Mouse (Mus musculus) intestine, embryonic 16.5 days (tissue): Measurements from ENCODE around the gene Tab1. TPM values are rescaled to one million over a fixed set of nuclear protein-coding genes. Genes with fewer than 3 reads are reported as not detected.
A peak's percentile ranks its signal among the peaks of the same experiment; 100 is the strongest.

Experiments
- ATAC-seq: fragments of 200-750 bp; cut with Nextera tagmentation; 2 replicates; pipeline ENCODE4 v1.8.0; 2017; ENCODE audit warnings: moderate TSS enrichment, moderate library complexity
- H3K27ac ChIP-seq: fragments of 300-500 bp; sonication (generic); 2 replicates; pipeline ENCODE4 v1.5.1; 2014; ENCODE audit warnings: mild to moderate bottlenecking, low read length
- H3K27me3 ChIP-seq: fragments of 300-500 bp; sonication (generic); replicated peaks from 2 replicates; pipeline ENCODE4 v1.6.1; 2014; ENCODE audit warnings: low read length, control low read depth, mixed read lengths; ENCODE audit not compliant: control insufficient read depth, insufficient read depth
- H3K36me3 ChIP-seq: fragments of 300-500 bp; sonication (generic); 2 replicates; pipeline ENCODE4 v1.6.1; 2014; ENCODE audit warnings: low read length, control low read depth; ENCODE audit not compliant: control insufficient read depth, insufficient read depth
- H3K4me1 ChIP-seq: fragments of 300-500 bp; sonication (generic); 2 replicates; pipeline ENCODE4 v1.6.1; 2014; ENCODE audit warnings: low read length, control low read depth, mixed read lengths; ENCODE audit not compliant: control insufficient read depth, insufficient read depth
- H3K4me2 ChIP-seq: fragments of 300-500 bp; sonication (generic); 2 replicates; pipeline ENCODE4 v1.6.1; 2014; ENCODE audit warnings: low read depth, low read length, control low read depth
- H3K4me3 ChIP-seq: fragments of 300-500 bp; sonication (generic); 2 replicates; pipeline ENCODE4 v1.5.1; 2014; ENCODE audit warnings: mild to moderate bottlenecking, low read length
- H3K9ac ChIP-seq: fragments of 300-500 bp; sonication (generic); 2 replicates; pipeline ENCODE4 v1.6.1; 2014; ENCODE audit warnings: low read depth, low read length
- H3K9me3 ChIP-seq: fragments of 300-500 bp; sonication (generic); 2 replicates; pipeline ENCODE4 v1.6.1; 2016; ENCODE audit warnings: low read length, control low read depth; ENCODE audit not compliant: control insufficient read depth
- WGBS: fragments of 180-500 bp; shearing (Covaris S2); extraction: QIAGEN DNeasy Blood & Tissue Kit; methylation state at CpG from one replicate; pipeline ENCODE4 v1.1.7; 2014; 5-methylcytosine and 5-hydroxymethylcytosine counted together
- polyA plus RNA-seq: library from polyadenylated mRNA; unstranded; fragments of >200 nt; fragmentation: Nextera tagmentation; extraction: Ambion mirVana; gene quantifications from 2 replicates; pipeline ENCODE4 v1.2.1, GENCODE M21; 2015

The Tab1 gene
- polyA plus RNA-seq, 1 experiment from 2014 or later, result 29.6 TPM

DNA sequence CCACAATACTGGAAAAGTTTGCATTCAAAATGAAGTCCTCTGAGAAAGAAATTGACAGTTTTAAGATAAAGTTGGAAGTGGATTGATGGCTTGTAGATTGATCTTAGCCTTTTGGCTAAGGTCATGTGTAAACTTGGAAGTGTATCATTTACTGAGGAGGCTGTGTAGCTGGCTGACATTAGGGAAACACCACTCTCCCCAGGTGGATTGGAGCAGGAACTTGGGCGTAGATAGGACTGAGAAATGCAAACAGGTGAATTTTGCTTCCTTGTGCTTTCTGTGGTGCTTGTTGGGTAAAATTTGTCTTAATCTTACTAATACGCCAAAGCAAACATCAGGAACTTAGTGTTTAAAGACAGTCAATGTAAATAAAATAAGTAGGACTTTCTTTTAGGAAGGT is 7.4 kb downstream of the Tab1 start:
- 78% methylated on average over 2 of the region's 2 CpGs for WGBS
- Histone ChIP-seq H3K9ac (no peak overlapping the region), H3K36me3 (peaks cover 8% of the 10 kb centered on the region), H3K4me2 (no peak overlapping the region), H3K4me3 (no peak overlapping the region), H3K27ac (0 out of 2 replicates have a peak overlapping the region, but pooled peaks have one; percentile 6), H3K27me3 (no peaks in the 10 kb centered on the region), H3K9me3 (no peaks in the 10 kb centered on the region), H3K4me1 (peaks cover 27% of the 10 kb centered on the region)
- ATAC-seq, result 0 out of 2 replicates have a peak, but pooled peaks have one; percentile 25

DNA sequence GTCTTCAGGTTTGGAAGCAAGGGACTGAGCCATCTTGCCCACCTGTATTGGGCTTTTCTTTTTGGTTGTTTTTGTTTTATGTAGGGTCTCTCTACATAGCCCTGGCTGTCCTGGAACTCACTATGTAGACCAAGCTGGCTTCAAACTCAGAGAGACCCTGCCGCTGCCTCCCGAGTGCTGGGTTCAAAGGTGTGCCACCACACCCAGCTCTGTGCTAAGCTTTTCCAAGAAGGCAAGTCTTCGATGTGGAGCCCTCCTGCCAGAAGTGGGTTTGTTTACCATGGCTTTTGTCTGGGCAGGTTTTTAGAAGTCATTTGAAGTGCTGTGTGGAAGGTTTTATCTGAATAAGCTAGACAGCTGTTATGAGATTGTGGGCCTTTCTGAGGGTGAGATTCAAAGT is 8.0 kb downstream of the Tab1 start:
- Histone ChIP-seq H3K36me3 (peaks cover 8% of the 10 kb centered on the region), H3K27ac (0 out of 2 replicates have a peak overlapping the region, but pooled peaks have one; percentile 17)
- WGBS, result 67% methylated on average over 3 of the region's 3 CpGs

DNA sequence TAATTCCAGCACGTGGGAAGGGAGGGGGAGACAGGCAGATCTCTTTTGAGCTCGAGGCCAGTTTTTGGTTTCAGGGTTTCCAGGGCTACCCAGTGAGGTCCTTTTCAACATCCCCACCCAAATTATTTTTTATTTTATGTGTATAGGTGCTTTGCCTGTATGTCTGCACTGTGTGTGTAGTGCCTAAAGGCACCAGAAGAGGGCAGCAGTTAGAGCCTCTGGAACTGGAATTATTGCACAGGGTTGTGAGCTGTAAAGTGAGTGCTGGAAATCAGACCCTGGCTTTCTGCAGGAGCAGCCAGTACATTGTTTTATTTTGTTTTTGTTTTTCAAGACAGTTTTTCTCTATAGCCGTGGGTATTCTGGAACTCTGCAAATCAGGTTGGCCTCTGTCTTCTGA is 9.2 kb downstream of the Tab1 start:
- Histone ChIP-seq H3K27ac (no peak overlapping the region), H3K4me3 (no peak overlapping the region), H3K27me3 (no peaks in the 10 kb centered on the region), H3K4me1 (peaks cover 18% of the 10 kb centered on the region; the same call in 1 of the 2 replicates), H3K36me3 (peaks cover 6% of the 10 kb centered on the region), H3K4me2 (no peak overlapping the region), H3K9me3 (no peaks in the 10 kb centered on the region), H3K9ac (no peak overlapping the region)
- over 99% methylated on average over 3 of the region's 3 CpGs for WGBS
- no peak for ATAC-seq

More for the DNA sequence above, 8.0 kb downstream of the Tab1 start:
- H3K9me3 ChIP-seq, result no peaks in the 10 kb centered on the region
- peaks cover 26% of the 10 kb centered on the region for H3K4me1 ChIP-seq
- peak; percentile 41; the same call in 1 of the 2 replicates for ATAC-seq
- no peak overlapping the region for H3K4me3 ChIP-seq
- H3K4me2 ChIP-seq, result no peak overlapping the region
- no peak overlapping the region for H3K9ac ChIP-seq
- no peaks in the 10 kb centered on the region for H3K27me3 ChIP-seq

DNA sequence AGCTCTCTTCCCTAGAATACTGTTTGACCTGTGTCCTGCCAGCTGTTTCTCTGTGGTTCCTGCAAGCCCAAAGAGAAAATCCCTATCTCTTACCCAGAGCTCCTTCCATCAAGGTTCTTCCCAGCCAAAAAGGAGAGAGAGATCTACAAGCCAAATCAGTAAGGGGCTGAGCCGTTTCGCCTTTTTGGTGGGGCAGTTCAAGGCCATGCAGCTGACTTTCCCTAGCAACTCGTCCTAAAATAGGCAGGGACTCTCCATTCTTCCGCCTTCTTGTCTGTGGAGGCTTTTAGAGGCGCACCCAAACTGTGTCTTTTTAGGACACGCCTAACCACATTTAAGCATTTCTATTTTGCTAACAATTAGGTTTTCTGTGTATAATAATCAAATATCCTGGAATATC is 10.8 kb downstream of the Tab1 start:
- ATAC-seq, result no peak
- peaks cover 6% of the 10 kb centered on the region; the same call in 1 of the 2 replicates for H3K4me1 ChIP-seq
- H3K9me3 ChIP-seq, result no peaks in the 10 kb centered on the region
- H3K27ac ChIP-seq, result no peak overlapping the region
- 92% methylated on average over 6 of the region's 6 CpGs for WGBS
- peaks cover 5% of the 10 kb centered on the region; the same call in 1 of the 2 replicates for H3K36me3 ChIP-seq
- H3K4me3 ChIP-seq, result no peak overlapping the region
- H3K4me2 ChIP-seq, result no peak overlapping the region
- H3K27me3 ChIP-seq, result no peaks in the 10 kb centered on the region
- no peak overlapping the region for H3K9ac ChIP-seq

DNA sequence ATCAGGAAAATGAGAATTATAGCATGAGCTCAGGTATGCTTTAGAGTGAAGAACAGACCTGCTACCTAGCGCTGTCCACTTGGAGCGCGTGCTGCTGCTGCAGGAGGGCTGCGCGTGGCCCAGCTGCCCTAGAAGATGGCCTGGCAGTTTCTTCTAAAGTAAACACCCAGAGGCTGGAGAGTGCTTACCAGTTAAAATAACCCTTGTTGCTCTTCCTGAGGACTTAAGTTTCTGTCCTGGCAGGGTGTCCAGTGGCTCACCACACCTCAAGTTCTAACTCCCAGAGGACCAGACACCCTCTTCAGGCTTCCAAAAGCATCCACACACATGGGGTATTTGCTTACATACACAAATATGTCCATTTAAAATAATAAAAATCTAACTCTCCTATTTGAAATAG is 12.5 kb downstream of the Tab1 start:
- Histone ChIP-seq H3K36me3 (peaks cover 5% of the 10 kb centered on the region; the same call in 1 of the 2 replicates), H3K4me1 (no peaks in the 10 kb centered on the region), H3K27ac (no peak overlapping the region), H3K27me3 (no peaks in the 10 kb centered on the region), H3K9ac (no peak overlapping the region), H3K9me3 (no peaks in the 10 kb centered on the region), H3K4me3 (no peak overlapping the region), H3K4me2 (no peak overlapping the region)
- WGBS, result 70% methylated on average over 5 of the region's 5 CpGs
- ATAC-seq, result no peak

DNA sequence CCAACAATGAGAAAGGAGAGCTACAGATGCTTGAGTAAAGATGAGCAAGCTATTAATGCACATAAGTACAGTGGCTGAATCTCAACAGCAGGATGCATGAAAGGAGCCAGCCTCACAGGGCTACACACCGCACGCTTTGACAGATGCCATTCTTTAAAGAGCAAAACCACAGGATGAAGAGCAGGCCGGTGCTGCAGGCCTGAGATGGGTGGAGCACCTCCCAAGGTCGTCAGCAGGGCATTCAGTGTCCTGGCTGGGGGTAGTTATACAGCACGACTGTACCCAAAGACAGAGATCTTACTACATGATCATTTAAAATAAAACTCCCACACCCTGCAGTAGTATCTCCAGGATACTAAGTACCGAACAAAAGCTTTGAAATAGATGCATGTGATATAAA is 13.2 kb downstream of the Tab1 start:
- Histone ChIP-seq H3K4me1 (no peaks in the 10 kb centered on the region), H3K9me3 (no peaks in the 10 kb centered on the region), H3K36me3 (peaks cover 5% of the 10 kb centered on the region; the same call in 1 of the 2 replicates), H3K27ac (no peak overlapping the region), H3K9ac (no peak overlapping the region), H3K4me3 (no peak overlapping the region), H3K27me3 (no peaks in the 10 kb centered on the region), H3K4me2 (no peak overlapping the region)
- 58% methylated on average over 6 of the region's 6 CpGs for WGBS
- ATAC-seq, result no peak

DNA sequence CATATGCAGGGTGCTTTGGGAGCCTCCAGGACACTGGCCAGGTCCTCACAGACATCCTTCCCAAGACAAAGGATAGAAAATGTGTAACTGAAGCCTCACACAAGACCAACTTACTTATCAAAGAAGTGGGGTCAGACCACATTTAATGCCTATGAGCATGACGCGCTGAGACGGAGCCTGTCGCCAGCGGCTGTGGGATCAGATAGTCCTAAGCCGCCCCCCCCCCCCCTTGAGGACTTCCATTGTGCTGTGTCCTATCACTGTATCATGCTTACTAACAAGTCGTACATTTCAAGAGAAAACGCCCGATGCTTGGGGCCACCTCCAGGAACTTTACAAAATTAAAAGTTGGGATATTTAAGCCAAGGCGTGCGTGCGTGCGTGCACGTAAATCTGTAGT is 14.2 kb downstream of the Tab1 start:
- Histone ChIP-seq H3K4me1 (no peaks in the 10 kb centered on the region), H3K4me2 (no peak overlapping the region), H3K9ac (no peak overlapping the region), H3K27me3 (no peaks in the 10 kb centered on the region), H3K27ac (no peak overlapping the region), H3K36me3 (peaks cover 3% of the 10 kb centered on the region; the same call in 1 of the 2 replicates), H3K9me3 (no peaks in the 10 kb centered on the region), H3K4me3 (no peak overlapping the region)
- WGBS, result 92% methylated on average over 14 of the region's 14 CpGs
- no peak for ATAC-seq

DNA sequence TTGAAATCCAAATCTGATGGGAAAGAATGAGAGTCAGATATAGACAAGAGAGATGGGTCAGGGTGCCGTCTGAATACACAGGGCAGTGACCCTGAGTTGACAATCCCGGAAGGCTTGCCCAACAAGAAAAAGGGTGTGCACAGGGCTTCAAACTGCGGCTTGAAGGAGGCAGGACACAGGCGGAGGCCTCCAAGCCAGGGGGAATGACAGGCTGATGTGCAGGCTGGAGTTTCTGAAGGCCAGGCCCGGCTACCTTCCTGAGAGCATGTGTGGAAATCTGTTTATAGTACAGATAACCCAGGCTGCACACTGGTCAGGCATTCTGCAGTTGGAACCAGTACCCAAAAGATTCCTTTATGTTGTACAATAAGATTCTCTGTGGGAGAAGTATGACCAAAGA is 14.6 kb downstream of the Tab1 start:
- no peak overlapping the region for H3K9ac ChIP-seq
- H3K4me1 ChIP-seq, result no peaks in the 10 kb centered on the region
- H3K27ac ChIP-seq, result no peak overlapping the region
- no peak overlapping the region for H3K4me3 ChIP-seq
- no peaks in the 10 kb centered on the region for H3K27me3 ChIP-seq
- H3K4me2 ChIP-seq, result no peak overlapping the region
- WGBS, result 73% methylated on average over 5 of the region's 5 CpGs
- no peaks in the 10 kb centered on the region for H3K9me3 ChIP-seq
- ATAC-seq, result no peak
- H3K36me3 ChIP-seq, result no peaks in the 10 kb centered on the region

DNA sequence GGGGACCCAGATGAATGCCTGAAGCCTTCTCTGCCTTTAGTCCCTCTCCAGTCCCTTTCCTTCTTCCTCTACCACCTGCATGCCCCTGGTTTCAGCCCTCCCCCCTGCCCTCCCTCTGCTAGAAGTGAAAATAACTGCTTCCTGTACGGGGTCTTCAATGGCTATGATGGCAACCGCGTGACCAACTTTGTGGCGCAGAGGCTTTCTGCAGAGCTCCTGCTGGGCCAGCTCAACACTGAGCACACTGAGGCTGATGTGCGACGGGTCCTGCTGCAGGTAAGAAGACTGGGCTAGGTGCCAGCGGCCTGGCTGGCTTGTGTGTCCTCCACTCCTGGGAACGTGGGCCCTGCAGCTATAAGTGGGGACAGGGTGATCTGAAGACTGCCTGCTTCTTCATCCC is 15.6 kb downstream of the Tab1 start:
- no peak overlapping the region for H3K4me2 ChIP-seq
- no peak overlapping the region for H3K27ac ChIP-seq
- H3K4me1 ChIP-seq, result no peaks in the 10 kb centered on the region
- no peaks in the 10 kb centered on the region; the same call in 1 of the 2 replicates for H3K36me3 ChIP-seq
- ATAC-seq, result no peak; the same call in 1 of the 2 replicates
- 82% methylated on average over 8 of the region's 8 CpGs for WGBS
- H3K27me3 ChIP-seq, result no peaks in the 10 kb centered on the region
- no peak overlapping the region for H3K9ac ChIP-seq
- no peak overlapping the region for H3K4me3 ChIP-seq
- no peaks in the 10 kb centered on the region for H3K9me3 ChIP-seq

DNA sequence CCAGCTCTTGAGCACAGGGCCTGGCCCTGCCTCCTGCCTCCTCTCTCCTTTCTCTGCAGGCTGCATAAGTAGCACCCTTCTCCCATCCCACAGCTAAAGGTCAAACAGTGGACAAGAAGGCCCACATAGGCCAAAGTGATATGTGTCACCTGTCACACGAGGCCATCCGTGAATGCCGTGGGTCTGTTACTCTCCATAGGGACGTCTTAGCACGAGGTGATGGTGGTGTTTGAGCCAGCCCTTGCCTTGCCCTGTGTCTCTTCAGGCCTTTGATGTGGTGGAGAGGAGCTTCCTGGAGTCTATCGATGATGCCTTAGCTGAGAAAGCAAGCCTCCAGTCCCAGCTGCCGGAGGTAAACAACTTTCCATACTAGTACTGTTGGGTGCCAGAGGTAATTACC is 16.6 kb downstream of the Tab1 start:
- H3K36me3 ChIP-seq, result peaks cover 4% of the 10 kb centered on the region; the same call in 1 of the 2 replicates

More for the DNA sequence above, 16.6 kb downstream of the Tab1 start:
- Histone ChIP-seq H3K4me3 (no peak overlapping the region), H3K9ac (no peak overlapping the region), H3K27me3 (no peaks in the 10 kb centered on the region), H3K4me1 (no peaks in the 10 kb centered on the region), H3K27ac (no peak overlapping the region), H3K4me2 (no peak overlapping the region), H3K9me3 (no peaks in the 10 kb centered on the region)
- ATAC-seq, result no peak
- WGBS, result 88% methylated on average over 7 of the region's 7 CpGs
